Mouse (Mus musculus): ENCODE data around the gene Josd2. TPM values are rescaled to one million over a fixed set of nuclear protein-coding genes. Genes with fewer than 3 reads are reported as not detected.

The Josd2 gene
- total RNA-seq, 2 experiments from 2014 or later: 61.5 to 68.3 TPM

GRCm38 (mm10) chr7:44472558-44472885 is 4.7 kb downstream of the Josd2 start:
- DNase-seq: peak; percentile 42

- peak; percentile 63 for DNase-seq
Measured at GRCm38 (mm10) chr7:44472961-44473646, 5.3 kb downstream of the Josd2 start.

- peak; percentile 77 for DNase-seq
Measured at GRCm38 (mm10) chr7:44474419-44474818, 6.6 kb downstream of the Josd2 start.

GRCm38 (mm10) chr7:44475046-44475614 is 7.3 kb downstream of the Josd2 start:
- peak; percentile 8 for DNase-seq

- no peak for DNase-seq
Measured at GRCm38 (mm10) chr7:44482836-44483435, 15.2 kb downstream of the Josd2 start.

DNA sequence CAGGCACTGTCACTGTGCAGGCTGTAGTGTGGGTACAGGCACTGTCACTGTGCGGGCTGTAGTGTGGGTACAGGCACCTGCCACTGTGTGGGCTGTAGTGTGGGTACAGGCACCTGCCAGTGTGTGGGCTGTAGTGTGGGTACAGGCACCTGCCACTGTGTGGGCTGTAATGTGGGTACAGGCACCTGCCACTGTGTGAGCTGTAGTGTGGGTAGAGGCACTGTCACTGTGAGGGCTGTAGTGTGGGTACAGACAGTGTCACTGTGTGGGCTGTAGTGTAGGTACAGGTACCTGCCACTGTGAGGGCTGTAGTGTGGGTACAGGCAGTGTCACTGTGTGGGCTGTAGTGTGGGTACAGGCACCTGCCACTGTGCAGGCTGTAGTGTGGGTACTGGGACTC is 16.3 kb downstream of the Josd2 start:
- no peak for DNase-seq

DNA sequence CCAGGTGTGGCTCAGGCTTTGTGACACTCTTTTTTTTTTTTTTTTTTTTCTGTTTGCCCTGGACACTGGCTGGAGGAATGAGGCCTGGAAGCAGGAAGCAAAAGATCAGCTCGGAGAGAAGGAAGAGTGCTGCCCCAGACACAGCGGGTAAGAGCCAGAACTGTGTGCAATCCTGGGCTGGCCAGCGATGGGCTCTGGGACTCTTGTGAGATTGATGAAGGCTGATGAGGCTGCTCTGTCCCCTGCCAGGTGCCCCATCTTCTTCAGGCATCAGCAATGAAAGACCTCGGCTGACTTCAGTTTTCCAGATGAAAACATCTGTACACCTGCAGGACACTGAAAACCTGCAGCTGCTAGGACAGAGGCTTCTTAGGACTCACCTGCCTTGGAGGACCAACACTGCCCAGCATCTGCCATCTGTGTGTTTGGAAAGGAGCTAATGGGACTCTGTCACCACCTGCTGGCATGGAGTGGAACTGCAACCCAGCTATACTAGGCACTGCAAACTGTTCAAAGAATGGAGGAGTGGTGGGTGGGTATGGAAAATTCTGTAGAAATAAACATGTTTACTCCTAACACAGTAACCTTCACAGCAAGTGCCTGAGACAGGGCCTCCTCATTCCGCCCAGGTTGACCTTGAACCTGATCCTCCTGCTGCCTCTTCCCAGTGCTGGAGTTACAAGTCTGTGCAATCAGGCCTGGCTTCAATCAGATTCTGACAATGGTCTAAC is 17.2 kb downstream of the Josd2 start:
- DNase-seq: peak; percentile 76

GRCm38 (mm10) chr7:44485572-44486195 is 17.9 kb downstream of the Josd2 start:
- DNase-seq: no peak

- peak; percentile 5 for DNase-seq
Measured at GRCm38 (mm10) chr7:44486927-44487575, 19.3 kb downstream of the Josd2 start.

DNA sequence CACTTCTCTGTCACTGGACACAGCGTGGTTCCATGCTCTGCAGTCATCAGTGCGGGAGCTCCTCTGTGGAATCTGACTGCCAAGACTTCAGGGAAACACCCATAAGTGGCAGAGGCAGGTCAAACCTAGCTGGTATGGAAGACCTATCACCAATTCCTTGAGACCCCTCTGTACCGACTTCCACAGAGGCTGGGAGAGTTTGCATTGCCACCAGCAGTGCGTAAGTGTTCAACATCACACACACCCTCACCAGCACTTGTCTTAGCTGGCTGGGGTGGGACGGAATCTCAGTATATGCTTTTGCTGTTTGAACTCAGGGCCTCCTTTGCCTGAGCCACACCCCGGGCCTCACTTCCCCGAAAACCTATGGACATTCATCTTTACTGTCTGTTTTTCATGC is 20.2 kb downstream of the Josd2 start:
- no peak for DNase-seq

- peak; percentile 3 for DNase-seq
Measured at GRCm38 (mm10) chr7:44488545-44488944, 20.8 kb downstream of the Josd2 start.

GRCm38 (mm10) chr7:44490281-44490680 is 22.5 kb downstream of the Josd2 start:
- DNase-seq: peak; percentile 5

- peak; percentile 2 for DNase-seq
Measured at GRCm38 (mm10) chr7:44491391-44491790, 23.6 kb downstream of the Josd2 start.

DNA sequence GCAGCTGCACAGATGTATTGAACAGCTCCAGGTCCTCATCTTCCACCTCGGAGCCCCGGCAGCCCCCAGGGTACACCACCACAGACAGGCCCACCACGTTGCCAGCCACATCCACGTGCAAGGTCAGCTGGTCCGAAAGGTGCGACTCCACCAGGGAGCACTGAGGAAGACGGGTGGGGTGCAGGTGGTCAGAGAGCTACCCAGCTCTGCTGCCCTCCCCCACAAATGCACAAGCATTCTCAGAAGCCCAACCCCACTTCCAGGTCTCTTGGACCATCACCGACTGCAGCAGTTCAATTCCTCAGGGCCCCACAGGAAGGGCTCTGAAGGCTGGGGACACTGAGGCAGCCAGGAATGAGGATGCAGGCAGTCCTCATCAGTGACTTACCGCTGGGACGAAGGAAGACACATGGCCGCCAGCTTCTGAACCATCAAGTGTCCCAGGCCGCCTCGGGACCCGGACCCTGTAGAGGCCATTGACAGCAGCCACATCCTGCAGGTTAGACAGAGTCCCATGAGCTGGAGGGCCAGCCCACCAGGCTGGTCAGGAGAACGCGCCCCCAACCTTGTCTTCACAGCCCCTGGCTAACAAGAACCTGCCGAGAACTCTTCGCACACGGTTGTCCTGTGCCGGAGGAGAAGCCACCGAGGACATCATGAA is 24.5 kb downstream of the Josd2 start:
- peak; percentile 6 for DNase-seq

- DNase-seq: no peak
Measured at GRCm38 (mm10) chr7:44494681-44495080, 26.9 kb downstream of the Josd2 start.

DNA sequence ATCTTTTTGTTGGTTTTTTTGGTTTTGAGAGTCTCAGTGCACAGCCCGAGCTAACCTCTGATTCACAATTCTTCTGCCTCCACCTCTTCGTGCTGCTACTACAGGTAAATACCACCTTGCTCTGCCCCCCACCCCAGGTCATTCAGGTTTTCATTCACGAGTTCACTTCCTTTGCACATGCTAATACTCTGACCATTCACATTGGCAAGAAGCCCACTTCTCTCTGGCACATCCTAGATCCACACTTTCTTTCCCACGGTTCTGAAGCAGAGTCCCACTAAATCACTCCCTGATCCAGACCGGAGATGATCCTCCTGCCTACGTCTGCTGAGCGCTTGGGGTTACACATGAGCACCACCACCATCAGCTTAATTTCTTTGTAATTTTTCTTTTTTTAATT is 27.3 kb downstream of the Josd2 start:
- no peak for DNase-seq

DNA sequence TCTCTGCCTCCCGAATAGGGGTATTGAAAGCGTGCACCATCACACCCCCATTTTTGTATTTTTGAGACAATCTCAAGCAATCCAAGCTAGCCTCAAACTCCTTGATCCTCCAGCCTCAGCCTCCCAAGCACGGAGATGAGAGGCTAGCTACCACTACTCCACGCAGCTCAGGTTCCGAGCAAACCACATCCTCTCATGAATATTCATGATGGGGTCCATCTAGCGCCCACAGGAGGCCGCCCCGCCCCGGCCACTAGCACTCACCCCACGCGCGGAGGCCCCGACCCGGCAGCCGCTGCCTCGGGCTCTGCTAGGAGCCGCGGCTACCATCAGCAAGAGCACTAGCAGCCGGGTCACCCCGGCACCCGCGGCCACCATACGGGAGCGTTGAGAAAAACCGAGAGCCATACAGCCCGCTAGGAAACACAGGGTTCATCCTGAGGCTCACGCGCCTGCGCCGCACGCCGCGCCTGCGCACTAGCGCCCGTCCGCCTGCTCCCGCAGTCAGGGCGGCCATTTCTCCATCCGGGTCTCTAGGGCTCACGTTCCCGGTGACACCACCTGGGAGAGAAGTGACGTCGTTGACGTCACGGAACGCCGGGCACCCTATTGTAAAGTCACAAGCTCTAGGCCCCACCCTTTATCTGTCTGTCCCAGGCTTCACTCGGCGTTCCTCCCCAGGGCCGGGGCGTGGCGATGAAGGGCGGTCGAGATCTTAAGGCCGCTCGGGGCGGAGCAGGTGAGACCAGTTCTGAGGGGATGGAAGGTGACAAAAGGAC is 28.4 kb downstream of the Josd2 start, which contains the start of the genes Emc10 and Fam71e1:
TSS of gene Emc10 (minus strand) at position 538 of the 779 bp plus-strand sequence.
TSS of gene Fam71e1 (plus strand) at position 590 of the 779 bp plus-strand sequence.
- peak; percentile 97 for DNase-seq

DNA sequence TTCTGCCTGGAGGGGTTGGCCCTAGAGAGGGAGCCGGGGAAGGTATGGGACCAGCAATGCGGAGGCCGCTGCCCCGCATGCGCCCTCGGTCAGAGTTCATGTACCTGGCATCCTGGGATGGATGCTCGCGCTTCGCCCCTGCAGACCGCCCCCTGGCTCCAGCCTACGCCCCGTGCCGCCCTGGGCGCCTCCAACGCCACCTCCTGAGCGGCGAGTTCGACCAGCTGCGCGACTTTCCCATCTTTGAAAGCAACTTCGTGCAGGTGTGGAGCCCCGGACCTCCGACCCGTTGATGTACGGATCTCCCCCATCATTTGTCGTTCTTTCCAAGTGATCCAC is 29.0 kb downstream of the Josd2 start:
- no peak for DNase-seq

DNA sequence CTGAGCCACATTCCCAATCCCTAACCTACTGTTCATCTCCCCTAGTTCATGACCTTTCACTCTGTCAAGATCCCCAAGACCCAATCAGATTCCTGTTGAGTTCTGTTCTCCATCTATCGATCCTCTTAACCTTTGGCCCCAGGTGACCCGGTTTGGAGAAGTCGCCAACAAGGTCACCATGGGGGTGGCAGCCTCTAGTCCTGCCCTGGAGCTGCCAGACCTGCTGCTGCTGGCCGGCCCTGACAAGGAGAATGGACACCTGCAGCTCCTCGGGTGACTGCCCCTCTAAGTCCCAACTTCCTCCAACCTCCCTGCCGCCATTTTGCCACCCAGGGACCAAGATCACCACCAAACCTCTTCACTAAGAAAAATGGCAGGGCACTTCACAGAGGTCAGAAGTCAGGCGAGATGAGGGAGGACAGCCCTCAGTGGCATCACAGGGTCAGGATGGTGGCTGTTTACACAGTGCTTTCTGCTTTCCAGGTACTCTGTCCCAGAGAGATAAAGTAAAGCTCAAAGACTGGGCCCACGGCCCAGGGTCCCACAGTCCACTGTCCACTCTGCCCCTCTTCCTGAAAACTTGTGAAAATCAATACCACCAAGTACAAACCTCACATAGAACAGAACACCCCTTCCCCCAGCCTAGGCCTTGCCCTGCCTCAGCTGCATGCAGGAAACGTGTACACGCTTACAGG is 29.7 kb downstream of the Josd2 start:
- DNase-seq: no peak

DNA sequence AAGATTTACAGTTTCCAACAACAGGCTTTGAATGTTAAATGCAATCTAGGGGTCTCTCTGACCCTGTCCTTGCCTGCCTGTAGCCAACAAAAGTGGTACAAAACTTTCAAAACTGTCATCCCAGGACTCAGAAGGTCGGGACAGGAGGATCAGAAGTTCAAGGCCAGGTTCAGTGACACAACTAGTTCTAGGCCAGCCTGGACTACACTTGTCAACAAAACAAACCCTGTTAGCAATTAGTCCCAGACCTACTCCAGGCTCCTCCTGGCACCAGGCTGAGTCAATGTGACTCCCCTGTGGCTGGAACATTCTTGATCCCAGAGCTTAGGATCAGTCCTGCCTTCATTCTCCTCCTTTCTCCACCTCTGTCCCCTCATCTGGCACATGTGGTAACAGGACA is 31.1 kb downstream of the Josd2 start:
- no peak for DNase-seq
